Mouse (Mus musculus) urinary bladder, adult 18-20 months (tissue): ENCODE measurements around the gene 2210407C18Rik.

ENCODE experiments used
- DNase-seq, 2 experiments: peaks; one replicate each; pipeline ENCODE4 v3.0.0; 2022; ENCODE audit warnings: low spot score in 2 of 2, mixed read lengths in 2 of 2

Gene 2210407C18Rik

DNA sequence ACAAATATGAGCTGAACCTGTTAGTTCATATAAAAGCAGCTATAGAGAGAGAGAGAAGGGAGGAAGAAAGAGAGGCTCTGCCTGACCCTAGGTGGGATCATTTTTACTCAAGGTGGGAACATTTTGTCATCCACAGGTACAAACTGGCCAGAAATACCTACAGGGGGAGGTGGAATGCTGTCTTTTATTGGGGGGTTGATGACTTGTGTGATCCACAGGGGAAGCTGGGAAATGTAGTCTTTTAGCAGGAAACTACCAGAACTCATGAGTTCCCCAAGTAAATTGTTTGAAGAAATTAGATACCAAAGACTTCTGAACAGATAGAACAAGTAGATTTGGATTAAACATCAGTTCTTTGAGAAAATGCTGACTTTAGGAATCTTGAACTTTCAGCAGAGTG is 13.8 kb downstream of the 2210407C18Rik start:
- DNase-seq: no peak

DNA sequence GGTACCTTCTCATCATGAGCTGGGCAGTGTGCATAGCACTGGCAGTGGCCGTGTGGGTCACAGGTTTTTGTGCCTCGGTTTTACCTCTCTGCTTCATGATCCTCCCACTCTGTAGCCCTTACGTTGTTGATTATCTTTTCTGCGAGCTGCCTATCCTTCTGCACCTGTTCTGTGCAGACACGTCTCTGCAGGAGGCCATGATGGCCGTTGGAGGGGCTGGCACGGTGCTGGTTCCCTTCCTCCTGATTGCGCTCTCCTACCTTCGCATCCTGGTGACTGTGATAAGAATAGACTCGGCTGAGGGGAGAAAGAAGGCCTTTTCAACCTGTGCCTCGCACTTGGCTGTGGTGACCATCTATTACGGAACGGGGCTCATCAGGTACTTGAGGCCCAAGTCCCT is 18.0 kb downstream of the 2210407C18Rik start:
- DNase-seq: no peak

DNA sequence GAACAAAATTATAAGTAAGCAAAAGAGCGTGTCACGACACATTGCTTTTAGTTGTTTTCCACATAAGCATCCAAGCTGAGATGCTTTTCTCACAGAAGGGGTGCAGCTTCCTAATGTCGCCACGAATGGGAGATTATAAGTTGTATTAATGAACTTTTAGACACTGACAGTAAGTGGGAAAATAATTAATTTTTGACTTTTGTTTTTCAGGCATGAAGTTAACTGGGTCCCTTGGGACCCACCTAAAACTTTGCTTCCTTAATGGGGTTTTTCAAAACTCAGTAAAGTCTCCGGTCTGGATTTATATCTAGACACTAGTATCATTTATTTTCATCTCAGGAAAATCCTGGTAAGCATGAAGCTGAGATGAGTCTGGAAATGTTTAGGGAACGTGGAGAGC is 21.1 kb downstream of the 2210407C18Rik start, which contains the start of gene Olfr324:
Gene Olfr324, plus strand, starts transcription at position 301 of the 400 bp plus-strand sequence.
- no peak for DNase-seq

DNA sequence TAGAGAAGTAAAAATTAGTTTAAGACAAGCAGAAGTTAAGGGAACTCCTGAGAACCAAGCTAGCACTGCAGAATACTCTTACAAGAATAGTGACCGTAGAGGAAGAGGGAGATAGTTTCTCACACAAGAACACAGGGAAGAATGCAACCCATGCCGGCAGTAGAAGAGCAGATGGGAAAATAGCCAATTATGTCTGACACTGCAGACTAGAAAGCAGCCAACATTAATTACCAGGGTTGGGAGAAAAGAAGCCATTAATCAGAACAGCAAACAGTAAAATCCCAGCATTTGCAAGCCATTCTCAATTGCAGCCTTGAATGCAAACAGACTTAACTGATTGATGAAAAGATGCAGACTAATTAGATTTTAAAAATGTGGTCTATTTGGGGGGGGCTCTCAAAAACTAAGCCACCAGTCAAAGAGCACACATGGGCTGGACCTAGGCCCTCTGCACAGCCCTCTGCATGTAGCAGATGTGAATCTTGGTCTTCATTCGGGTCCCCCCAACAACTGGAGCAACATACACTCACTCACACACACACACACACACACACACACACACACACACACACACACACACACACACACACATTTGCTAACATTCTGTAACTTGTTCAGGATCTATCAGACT is 27.1 kb downstream of the 2210407C18Rik start:
- DNase-seq: no peak

DNA sequence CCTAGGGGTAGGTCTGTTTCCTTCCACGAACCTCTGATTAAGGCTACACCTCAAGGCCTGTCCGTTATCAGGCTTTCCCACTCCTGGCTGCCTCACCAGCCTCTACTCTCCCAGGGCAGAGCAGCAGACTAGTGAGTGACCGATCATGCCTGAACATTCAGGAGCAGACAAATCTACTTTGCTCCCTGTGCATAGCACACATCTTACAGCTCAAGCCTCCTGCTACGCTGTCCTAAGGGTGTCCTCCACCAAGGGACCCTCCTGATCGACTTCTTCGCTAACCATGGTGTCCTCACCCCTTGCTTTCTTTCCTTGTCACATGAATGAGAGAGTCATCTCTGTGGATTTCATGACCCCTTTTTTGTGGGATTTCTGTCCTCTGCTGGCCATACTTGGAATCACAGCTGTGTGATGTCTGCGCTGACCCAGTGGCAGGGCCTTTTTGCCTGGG is 28.0 kb downstream of the 2210407C18Rik start:
- peak in 1 of 2 experiments; percentile 26 for DNase-seq

DNA sequence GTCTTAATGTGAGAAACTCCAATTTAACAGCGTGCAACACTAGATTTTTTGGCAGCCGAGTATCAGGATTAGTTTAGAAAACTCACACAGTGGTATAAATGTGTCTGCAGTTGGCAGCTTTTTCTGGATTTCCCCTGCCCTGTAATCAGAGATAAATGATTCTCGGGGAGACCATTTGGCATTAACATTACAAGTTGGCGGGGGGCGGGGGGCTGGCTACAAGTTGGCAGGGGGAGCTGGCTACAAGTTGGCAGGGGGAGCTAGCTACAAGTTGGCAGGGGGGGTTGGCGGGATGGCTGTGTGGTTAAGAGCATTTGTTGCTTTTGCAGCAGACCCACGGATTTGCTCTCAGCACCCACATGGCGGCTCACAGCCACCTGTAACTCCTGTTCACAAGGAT is 37.2 kb downstream of the 2210407C18Rik start:
- no peak for DNase-seq

DNA sequence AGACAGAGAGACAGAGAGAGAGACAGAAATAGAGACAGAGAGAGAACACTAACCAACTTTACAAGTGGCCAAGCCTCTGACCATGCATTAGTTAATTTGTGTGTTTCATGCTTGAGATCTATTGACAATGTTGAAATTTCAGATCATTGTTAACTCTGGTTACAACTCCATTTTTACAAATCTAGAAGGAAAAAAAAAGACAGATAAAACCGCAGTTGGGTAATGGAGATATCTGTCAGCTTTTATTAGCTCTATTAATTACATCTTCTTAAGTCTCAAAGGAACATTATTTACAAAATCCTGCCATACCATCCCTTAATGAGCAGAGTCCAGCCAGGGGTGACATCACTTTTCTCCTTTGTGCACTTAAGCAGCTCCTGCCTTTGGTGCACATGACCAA is 38.4 kb downstream of the 2210407C18Rik start, which contains the start of gene Olfr325:
Gene Olfr325, plus strand, starts transcription at position 301 of the 400 bp plus-strand sequence.
- no peak for DNase-seq

DNA sequence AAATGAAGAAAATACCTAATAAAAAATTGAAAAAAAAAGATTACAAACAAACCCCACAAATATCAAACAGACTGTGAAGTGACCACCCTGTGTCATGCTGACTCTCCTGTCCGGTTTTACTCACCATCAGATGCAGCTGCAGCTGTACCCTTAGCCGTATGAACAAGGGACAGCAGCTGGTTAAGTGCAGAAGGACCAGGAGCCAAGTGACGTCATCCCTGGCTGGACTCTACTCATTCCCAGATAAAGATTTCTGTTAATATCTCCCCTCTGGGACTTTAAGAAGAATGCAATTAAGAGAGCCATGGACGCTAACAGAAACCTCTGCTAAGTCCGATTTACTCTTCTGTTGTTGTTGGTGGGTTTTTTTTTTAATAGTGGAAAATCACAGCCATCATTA is 45.5 kb downstream of the 2210407C18Rik start, which contains the start of gene Olfr224:
Gene Olfr224, minus strand, starts transcription at position 149 of the 400 bp plus-strand sequence.
- DNase-seq: no peak
